Mouse (Mus musculus) fat pad, adult 2 months (tissue): ENCODE data around the gene Tmco4.

Experiments
- DNase-seq: peaks from one replicate; pipeline ENCODE4 v3.0.0-alpha.2; 2011; ENCODE audit warnings: low read depth, low spot score; ENCODE audit errors: extremely low read depth

Tmco4 gene

DNA sequence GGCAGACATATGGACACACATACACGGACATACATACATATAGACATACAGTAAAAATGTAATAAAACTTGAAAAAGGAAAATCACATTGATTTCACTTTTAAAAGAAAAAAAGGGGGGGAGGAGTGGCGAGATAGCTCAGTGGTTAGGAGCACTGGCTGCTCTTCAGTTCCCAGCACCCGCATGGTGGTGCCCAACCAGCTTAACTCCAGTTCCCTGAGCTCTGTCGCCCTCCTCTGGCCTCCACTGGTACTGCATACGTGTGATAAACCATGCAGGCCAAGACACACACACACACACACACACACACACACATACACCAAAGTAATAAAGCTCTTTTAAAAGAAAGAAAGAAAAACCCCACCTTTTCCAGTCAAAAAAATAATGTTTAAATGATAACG, 42.1 kb downstream of the Tmco4 start:
- DNase-seq: no peak

DNA sequence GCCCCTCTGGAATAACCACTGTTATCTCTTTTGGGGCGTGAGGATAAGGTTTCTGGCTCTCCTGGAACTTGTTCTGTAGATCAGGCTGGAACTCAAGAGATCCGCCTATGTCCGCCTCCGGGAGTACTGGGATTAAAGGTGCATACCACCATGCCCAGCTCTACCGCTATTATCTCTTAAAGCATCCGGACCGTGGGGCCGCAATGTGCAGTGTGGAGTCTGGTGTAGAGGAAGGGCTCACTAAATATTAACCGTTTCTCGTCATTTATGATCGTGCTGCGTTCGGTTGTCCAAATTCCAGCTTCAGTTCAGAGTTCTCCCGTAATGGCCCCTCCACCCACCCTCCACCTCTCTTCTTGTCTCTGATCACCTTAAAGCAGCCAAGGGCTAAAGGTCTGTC, 45.7 kb downstream of the Tmco4 start:
- DNase-seq: no peak

DNA sequence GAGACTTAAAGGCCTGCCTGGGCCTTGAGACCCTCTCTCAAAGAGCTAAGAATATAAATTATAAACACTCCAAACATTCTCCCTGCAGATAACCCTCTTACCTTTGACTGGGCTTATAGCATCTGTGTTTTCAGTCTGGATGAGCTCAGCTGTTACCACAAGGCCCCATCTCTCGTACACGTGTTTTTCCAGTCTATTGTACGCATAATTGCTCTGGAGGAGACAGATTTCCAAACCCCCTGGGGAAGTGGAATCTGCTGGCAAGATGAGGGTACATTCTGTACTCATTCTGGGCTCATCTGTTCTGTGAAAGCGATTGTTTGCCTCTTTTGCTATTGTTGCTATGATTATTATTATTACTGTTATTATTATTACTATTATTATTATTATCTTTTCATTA, 46.3 kb downstream of the Tmco4 start:
- DNase-seq: no peak

DNA sequence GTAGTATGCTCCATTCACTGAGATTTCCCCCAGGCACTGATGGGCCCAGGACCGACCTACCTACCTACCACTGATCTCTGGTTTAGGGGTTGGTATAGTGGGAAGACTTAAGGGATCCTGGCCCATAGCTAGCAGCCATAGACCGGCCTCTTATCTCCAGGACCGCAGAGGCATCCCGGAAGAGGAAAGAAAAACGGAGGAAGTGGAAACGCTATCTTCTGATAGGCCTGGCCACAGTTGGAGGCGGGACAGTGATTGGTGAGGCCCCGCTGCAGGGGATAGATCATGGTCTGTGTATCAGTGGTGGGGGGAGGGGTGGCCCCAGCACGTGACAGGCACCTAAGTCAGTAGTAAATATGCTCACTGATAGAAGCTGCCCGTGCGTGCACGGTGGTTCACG, 46.7 kb downstream of the Tmco4 start:
- no peak for DNase-seq

DNA sequence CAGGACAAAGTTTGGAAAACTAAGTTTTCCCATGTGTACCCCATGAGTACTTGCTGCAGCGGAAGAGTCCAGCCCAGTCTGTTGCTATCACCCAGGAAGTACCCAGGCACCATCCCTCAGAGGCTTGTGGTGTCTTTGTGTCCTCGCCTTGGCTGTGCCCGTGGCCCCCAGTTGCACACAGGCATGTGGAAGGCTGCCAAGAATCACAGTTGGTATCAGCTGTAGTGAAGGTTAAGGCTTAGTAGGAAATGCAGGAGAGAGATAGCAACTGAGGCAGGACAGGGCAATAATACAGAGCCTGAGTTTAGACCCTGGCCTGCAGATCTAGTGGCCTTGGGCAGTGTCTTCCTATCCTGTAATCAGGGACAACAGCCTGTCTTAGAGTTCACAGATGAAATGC, 47.7 kb downstream of the Tmco4 start:
- no peak for DNase-seq

DNA sequence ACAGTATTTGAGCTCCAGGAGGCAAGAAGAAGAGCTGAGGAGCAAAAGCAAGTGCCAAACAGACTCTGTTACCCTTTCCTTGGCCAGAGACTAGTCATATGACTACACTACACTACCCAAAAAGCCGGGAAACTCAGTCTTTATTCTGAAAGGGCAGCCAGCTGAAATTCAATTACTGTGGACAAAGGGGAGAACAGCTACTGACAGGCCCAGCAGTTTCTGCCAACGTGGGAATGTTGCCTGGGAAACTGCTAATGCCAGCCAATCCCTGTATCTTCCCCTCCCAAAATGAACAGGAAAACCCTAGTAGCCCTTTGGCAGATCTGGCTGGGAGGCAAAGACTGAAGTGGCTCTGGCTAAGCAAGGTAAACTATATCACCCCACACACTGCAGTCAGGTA, 51.7 kb downstream of the Tmco4 start:
- DNase-seq: no peak

DNA sequence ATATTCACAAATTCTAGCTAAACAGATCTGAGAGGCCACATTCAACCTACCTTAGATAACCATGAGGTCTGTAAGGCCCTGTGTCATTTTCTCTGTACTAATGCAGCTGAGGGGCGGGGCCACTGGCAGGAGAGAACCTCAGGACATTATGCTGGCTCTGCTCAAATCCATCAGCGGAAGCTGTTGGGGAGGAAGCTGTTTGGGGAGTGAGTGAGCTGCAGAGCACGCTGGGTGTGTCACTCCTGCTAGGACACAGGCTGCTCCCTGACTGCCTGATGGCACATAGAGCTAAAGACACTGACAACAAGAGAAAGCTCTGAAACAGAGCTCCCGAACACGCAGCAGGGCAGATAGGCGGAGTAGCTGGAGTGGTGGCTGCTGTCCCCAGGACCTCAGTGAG, 58.0 kb downstream of the Tmco4 start:
- no peak for DNase-seq

DNA sequence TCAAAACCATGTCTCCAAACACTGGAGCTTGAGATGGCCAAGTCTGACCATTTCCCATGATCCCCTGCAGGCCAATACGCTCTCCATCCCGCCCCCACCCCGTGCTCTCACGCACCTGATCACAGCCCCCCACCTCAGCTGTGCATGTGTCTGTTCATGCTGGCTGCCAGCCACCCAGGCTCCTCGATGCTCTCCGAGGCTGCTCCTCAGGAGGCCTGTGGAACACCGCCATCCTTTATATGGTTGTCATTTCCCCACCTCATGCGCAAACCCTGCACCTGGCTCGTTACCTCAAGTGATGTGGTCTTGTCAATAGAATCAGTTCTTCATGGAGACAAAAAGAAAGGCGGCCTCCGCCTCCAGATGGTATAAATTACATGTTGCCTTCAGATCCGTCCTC, 59.8 kb downstream of the Tmco4 start:
- no peak for DNase-seq

DNA sequence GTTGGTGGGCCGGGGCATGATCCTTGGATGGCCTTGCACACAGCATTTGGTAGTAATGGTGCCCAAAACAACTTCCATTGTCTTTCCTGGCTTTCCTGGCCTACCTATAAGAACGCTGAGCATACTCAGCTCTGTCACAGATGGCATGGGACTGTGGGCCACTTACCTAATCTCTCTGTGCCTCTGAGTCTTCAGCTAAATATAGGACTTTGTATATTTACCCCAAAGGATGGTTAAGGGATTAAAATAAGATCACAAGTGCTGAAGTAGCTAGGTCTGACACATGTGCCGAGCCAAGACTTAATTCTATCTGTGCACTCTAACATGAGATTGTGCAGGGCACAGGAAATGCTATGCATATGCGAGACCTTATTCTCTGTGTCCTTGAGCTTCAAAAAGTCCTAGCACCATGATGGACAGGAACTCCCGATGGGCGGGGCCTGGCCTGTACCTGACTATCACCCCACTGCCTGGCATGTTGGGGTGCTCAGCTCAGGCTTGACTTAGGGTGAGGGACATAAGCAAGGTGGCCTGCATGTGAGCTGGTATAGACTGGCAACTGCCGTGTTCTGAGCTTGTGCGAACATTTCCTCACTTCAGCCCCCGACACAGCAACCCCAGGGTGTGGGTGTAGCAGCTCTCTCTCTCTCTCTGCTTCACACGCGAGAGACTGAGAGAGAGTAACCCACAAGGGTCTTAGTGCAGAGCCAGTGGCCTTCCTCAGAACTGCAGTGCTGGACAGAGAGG, 60.7 kb downstream of the Tmco4 start:
- DNase-seq: no peak

DNA sequence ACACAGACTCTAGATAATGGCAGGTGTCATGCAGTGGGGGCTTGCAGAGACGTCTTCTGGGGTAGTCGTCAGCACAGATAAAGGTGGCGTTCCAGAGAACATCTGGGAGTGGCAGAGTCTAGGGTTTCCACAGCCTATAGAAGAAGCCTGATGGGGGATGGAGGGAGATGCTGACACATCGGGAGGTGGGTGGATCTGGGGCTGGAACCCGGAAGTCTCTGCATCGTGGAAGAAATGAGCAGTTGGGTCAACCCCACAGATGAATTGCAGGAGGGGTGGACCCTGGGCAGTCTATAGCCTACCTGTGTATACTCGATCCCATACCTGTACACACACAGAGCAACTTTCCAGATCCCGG, 61.3 kb downstream of the Tmco4 start:
- no peak for DNase-seq

DNA sequence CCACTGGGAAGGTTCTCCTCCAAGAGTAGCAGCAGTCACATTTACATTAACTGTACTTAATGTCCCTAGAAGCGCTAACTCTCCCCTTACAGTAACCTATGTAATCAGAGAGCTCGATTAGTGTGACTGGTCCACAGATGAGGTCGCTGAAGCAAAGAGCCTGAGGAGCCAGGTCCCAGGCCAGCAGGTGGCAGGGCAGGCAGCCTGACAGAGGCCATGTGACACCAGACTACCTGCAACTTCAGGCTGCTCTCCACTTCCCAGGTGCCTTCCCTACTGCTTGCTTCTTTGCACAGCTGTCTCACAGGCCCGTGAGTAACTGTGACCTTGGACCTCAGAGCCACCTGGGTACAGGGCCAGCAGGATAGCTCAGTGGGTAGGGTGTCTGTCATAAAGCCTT, 61.9 kb downstream of the Tmco4 start:
- DNase-seq: no peak

DNA sequence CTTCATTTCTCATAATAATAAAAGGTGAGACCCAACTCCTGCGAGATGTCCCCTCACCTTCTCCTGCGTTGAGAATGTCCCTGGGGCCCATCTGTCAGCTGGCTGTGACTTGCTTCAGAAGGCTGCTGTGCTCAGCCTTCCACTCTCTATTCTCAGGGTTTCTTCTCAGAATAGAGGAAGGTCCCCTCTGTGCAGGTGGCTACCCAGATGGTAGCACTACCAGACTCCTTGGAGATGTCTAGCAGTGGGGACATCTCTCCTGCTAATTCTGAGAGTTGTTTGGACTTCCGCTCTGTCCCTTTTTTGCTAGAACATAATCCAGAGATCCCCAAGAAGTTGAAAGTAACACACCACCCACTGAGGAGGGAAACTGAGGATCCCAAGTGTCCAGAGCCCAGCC, 62.3 kb downstream of the Tmco4 start:
- no peak for DNase-seq

DNA sequence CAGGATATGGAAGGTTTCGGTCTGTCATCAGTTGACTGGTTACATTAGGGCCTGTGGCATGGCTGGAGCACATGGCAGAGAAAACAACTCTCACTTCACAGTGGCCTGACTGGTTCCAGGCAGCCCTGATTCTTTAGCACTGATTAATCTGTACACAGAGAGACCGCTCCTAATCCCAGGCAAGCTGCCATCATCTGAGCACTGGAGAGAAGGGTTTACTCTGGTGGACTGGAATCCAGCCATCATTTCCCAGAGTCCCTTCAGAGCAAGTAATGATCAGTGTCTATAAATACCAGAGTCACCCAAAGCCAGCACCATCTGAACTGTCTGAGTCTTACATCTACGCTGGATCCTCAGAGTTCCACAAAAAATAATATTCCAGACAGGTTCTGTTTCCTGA, 63.1 kb downstream of the Tmco4 start:
- no peak for DNase-seq

DNA sequence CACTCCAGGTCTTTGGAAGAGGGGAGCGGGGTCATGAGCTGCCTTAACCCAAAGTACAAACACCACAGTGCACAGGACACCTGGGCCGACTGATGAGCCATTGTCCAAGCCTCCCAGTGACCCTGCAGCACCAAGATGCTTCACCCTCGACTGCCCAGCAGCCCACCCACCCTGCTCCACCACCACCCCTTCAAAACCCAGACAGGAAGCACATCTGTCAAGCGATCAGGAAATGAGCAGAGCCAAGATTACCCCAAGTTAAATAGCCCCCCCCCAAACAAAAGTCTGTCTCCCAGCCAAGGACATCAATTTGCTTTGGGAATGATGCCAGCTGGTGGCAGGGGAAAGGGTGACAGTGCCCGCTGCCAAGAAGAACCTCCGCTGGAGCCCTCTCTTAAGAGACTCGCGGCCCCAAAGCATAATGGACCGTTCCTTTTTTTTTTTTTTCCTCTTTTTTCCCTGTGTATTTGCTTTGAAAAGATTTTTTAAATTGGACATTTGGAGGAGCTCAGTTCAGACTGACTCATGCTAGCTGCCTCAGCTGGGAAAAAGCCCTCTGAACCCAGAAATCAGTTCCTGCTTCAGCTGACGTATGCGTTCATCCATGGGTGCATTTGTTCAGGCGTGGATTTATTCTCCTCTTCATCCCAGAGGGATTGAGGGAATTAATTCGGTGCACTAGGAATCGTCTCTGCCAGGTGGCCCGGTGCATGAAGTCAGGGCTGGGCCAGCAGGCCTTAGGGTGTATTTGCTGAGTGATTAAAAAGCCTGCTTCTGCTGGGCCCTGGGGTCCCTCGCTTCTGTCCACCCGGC, 65.3 kb downstream of the Tmco4 start:
- DNase-seq: no peak

DNA sequence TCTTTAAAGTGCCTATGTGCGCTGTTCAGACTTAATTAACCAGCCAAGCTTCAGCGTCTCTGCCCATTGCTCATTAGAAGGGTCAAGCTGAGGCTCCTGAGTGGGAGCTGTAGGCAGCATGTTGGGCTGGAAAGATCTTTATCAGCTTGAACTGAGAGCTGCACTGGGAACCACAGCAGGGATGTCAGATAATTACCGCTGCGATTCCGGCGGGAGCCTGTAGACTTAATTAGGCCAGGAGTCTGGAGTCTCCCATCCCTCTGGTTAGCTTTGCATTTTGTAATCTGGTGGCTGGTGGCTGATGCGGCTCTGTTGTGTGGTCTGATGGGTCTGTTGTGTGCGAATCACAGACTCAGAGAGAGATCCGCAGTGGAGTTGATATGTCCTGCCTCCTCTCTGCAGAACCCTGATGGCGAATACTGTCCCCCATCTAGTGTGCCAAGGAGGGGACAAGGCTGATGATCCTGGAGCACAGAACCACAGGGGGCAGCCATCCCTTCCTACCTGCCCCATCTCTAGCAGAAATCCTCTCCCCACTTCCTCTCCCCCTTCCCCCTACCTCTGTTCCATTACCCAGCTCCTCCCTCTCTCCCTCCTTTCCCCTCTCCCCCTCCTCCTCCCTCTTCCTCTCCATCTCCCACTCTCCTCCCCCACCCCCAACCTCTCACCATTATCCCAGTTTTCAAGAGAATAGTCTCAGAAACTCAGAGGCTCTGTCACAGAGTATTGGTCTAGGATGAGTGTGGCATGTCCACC, 67.6 kb downstream of the Tmco4 start:
- no peak for DNase-seq

DNA sequence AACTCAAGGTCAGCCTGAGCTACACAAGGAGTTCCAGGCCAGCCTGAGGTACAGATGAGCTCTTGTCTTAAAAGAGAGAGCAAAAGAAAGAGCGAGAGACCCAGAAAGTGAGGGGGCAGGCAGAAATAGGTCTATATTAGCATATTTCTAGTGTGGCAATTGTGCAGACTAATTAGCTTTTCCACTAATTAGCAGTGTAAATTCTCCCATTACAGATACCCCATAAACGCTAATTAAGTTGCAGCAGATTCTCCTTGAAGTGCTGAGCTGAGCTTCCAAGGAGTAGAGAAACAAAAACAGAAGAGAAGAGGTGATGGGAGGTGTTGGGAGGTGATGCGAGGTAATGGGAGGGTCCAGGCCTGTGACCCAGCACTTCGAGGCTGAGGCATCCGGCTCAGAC, 69.9 kb downstream of the Tmco4 start:
- no peak for DNase-seq

DNA sequence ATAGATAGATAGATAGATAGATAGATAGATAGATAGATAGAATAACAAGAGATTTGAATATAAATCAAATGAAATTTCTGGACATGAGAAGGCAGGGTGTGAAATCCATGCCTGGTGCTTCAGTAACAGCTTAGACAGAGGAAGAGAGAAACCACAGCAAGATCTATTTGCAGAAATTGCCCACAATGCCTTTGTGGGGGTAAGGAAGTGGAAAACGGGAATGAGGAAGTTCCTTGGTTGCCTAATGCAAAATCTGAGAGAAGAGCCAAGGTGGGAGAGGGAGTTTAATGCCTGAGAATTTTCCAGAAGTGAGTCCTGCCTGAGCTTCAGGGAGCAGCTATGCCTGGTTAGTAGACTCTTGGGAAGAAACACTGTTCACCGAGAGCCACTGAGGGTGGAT, 70.9 kb downstream of the Tmco4 start:
- DNase-seq: no peak

DNA sequence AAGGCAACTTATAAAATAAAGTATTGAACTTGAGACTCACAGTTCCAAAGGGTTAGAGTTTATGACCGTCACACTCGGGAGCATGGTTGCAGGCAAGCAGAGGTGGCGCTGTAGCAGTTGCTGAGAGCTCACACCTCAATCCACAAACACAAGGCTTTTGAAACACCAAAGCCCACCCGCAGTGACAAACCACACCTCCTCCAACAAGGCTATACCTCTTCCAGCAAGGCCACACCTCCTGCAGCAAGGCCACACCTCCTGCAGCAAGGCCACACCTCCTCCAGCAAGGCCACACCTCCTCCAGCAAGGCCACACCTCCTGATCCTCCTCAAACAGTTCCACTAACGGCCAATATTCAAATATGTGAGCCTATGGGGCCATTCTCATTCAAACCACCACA, 71.9 kb downstream of the Tmco4 start:
- DNase-seq: no peak

DNA sequence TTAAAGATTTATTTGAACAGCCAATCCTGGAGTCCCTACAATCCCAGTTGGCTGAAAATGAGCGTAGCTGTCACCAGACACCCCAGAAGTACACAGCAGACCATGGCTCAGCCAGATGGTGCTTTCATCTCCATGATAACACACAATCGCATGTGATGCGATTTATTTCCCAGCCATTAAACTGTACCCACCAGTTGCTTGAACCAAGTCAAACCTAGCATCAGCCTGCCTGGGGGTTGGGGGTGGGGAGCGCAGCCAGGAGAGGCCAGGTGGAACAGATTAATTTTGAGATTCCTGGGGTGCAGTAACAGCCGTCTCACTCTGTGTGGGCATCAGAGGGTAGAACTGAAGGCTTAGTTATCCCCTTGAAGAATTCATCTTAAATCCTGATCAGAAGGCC, 73.7 kb downstream of the Tmco4 start:
- no peak for DNase-seq

DNA sequence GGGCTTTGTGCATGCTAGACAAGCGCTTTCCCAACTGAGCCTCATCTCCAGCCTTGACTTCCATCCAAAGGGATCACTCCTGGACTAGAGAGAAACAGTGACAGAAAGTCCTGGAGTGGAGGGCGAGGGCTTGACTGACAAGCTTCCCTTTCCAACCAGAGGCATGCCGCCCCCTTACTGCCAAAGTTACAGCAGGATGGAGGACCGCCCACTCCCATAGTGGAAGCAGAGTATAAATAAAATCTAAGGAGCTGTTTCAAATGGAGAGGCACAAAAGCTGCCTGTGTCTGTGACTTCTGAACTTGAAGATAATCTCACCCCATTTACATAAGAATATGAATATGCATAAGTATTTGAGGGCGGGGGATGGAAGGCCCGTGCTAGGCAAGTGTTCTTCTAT, 75.8 kb downstream of the Tmco4 start:
- no peak for DNase-seq

DNA sequence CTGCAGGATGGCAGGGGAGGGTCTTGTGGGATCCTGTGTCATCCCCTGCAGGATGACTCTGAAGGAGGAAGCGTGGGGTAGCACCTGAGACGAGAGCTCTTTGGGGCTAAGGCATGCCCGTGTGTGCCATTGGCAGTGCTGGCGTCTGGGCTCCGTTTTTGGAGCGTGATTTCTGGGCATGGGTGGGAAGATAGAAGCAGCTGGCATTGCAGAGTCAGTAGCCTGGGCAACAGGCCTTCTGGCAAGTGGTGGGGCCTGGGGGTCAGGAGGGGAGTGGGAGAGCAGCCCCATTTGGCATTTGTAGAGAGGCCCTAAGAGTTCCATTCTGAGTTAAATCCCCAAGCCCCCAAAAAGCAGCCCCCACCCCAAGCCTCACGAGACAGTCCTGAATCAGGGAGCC, 80.1 kb downstream of the Tmco4 start:
- no peak for DNase-seq

DNA sequence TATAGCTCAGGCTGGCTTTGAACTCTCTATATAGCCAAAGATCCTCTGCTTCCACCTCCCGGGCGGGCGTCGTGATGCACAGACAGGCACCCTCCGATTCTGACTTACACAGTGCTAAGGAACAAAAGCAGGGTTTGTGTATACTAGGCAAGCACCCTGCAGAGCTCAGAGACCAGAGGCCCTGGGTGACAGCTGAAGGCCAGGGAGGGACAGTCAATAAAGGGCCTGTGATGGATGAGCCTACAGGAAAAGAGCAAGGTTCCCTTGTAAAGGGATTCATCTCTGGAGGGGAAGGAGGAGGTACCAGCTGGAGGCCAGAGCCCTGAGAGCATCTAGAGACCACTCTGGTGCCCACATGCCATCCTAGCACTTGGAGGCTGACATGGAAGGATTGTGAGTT, 80.7 kb downstream of the Tmco4 start:
- no peak for DNase-seq
